Mouse (Mus musculus): ENCODE results near the gene Ccr7. TPM values are rescaled to one million over a fixed set of nuclear protein-coding genes. Genes with fewer than 3 reads are reported as not detected.

Ccr7 gene
- total RNA-seq, 4 experiments from 2014 or later = 0.12 to 0.24 (median 0.16) TPM

DNA sequence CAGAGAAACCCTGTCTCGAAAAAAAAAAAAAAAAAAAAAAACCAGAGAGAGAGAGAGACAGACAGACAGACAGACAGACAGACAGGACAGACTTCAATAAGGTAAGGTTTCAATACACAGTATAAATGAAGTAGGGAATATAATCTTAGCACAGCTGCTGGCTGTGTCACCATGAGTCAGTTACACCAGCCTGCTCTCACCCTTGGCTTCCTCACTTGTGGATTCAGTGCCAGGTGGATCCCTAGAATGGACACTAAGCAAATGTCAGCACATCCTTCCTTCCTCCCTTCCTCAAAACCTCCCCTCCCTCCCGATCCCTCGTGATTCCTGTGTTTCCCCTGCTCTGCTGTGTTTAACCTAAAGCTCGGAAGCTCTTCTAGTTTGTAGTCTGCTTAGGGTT lies 17.5 kb downstream of the Ccr7 start:
- DNase-seq = no peak

DNA sequence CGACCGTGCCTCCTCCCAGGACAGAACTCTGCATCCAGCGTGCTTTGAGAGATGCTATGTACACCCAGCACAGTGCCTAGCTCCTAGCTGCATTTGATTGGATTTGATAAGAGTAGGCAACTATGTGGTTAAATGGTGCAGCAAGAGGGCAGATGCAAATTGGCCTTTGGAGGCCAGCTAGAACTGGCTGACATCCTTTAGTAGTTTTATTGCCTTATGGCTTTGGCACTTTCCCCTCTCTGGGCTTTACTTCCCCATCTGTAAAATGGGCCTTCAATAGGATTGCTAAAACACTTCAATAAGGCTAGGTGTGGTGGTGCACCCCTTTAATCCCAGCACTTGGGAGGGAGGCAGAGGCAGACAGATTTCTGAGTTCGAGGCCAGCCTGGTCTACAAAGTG lies 17.9 kb downstream of the Ccr7 start:
- no peak for DNase-seq

DNA sequence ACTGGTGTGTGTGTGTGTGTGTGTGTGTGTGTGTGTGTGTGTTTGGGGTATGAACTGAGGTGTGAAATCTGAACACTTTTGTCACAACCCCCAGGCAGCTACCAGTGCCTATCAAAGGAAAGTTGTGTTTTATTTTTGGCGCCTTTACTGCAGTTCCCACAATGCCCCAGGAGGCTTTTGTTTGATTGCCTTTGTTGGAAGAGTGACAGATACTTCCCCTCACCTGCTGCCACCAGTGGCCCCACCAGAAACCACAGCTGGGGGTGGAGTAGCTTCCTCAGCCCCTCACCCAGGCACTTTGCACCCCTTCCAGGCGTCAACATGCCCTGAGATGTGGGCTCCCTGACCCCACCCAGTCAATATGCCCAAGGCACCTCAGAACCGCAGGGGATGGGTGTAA lies 18.5 kb downstream of the Ccr7 start:
- DNase-seq = no peak

DNA sequence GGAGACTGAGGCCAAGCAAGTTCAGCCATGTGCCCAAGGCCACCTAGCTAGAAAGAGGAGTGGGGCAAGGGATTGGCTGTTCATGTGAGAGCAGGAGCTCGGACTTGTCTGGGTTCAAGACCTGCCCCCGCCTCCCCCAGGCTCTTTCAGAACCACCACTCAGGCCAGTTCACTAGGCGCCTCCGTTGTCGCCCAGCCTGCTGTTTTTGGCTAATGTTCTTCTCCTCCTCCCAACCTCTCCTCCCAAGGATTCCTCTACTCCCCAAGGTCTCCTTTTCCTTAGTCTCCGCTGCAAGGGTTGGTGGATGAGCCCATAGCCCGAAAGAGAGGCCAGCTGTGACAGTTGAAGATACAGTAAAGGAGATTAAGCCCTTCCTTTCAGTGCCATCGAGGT lies 19.8 kb downstream of the Ccr7 start:
- DNase-seq = no peak

DNA sequence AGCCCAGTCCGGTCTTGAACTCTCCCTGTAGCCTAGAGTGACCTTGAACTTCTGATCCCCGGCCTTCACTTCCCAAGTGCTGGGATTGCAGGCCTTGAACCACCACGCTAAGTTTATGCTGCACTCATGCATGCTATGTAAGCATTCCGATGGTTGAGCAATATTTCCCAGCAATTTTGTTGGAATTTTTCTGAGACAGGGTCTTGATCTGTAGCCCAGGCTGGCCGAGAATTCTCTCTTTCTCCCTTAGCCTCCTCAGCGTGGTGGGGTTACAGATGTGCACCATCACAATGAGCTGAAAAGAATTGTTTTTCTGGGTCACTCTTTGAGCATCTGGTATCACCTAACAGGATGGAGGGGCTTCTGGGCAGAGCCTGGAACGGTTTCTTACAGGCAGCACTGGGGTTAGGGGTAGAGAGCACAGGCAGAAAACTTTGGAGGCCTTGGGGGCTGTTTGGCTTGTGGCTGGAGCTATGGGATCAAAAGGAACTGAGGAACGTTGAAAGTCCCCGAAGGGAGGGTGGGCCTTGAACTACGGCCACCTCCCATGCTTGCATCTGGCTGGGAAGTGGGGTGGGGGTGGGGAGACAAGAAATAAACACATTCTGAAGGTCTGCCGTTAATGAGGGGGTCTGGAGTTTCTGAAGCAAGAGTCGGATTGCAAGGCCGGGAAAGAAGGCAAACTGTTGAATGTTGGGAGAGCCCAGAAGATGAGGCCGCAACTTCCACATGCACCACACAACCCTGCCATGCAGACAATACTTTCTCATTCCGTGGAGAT lies 20.4 kb downstream of the Ccr7 start:
- no peak for DNase-seq

DNA sequence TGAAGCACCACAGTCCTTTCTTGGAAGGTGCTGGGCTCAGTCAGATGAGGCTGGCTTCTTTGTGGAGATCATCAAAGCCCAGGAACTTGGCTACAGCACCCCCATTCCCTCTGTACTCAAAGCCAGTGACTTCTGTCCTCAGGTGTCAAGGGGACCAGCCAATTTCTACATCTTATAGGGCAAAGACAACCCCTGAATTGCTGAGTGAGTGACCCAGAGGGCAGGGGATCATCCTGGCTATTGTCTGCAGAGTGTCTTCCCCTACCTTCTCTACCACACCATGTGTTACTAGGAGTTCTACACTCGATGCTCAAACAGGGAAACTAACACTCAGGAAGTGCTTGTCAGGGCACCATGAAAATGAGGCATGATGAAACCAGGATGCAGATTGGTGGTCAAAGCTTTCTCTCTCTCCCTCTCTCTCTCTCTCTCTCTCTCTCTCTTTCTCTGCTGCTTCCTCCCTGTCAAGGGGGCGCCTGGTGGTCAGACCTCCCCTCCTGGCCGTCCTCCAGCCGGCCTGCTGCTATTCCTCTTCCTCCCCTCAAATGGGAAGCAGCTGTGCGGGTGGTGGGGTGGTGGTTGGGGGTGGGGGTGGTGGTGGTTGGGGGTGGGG lies 21.5 kb downstream of the Ccr7 start:
- no peak for DNase-seq

DNA sequence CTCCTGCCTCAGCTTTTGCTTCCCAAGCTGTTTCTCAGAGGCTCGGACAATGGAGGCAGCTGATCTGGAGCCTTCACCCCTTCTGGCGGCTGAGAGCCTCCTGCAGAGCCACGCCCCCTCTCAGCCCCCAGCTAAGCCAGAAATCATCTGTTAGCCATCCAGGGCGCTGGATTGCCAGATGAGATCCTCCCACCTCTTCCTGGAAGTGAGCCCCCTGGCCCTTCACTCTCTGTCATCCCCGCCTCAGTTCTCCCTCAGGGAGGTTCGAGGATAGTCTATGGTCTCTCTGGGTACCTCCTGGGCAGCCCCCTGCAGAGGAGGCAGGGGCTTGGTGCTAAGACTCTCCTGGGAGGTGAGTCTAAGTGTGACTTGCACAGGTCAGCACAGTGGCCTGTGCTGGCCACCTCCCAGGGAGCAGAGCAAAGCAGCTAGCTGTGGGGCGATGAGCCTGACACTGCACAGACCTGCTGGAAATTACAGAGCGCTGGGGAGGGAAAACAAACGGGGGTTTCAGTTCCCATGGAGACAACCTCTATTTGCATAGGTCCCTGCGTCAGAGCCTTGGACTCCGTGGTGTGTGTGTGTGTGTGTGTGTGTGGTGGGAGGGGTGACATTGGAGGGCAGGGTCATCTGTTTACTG lies 22.7 kb downstream of the Ccr7 start:
- no peak for DNase-seq

DNA sequence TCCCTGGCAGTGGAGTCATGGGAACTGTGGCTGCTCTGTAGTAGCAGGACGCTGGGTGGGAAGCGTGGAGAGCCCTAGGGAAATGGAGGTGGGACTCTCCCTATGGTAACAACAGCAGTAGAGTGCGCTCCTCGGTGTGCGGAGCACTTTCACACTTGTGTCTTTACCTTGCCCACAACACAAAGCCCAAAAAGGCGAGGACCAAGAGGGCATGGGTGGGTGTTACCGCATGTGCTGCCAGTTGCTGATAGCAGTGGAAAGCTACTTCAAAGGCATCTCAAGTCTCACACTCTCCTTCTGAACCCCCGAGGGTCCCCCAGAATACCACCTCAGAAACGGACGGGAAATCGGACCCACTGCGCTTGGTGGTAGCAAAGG lies 23.4 kb downstream of the Ccr7 start:
- no peak for DNase-seq

DNA sequence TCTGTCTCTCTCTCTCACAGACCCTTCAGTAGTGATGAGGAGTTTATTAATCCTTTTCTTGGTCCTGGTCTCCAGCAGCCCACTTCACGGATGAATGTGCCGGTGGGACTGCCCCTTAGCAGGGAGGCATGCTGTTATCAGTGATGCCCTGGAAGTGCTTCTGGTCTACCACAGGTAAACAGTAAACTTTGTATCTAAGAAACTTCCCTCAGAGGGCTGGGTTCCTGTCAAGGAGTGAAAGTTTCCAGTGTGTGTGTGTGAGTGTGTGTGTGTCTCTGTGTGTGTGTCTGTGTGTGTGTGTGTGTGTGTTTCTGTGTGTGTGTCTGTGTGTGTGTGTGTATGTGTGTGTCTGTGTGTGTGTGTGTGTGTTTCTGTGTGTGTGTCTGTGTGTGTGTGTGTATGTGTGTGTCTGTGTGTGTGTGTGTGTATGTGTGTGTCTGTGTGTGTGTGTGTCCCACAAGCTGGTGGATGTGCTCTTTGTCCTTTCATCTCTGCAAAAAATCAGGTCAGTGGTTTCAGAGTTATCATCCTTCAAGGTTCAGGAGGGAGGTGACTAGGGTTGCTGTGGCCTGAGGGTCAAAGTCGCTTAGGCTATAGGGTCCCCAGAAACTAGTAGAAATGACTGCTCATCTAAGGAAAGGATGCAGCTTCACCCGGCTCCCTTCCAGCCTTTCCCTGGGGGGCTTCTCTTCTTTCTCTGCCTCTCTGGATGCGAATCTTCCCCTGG lies 24.0 kb downstream of the Ccr7 start:
- DNase-seq = no peak

DNA sequence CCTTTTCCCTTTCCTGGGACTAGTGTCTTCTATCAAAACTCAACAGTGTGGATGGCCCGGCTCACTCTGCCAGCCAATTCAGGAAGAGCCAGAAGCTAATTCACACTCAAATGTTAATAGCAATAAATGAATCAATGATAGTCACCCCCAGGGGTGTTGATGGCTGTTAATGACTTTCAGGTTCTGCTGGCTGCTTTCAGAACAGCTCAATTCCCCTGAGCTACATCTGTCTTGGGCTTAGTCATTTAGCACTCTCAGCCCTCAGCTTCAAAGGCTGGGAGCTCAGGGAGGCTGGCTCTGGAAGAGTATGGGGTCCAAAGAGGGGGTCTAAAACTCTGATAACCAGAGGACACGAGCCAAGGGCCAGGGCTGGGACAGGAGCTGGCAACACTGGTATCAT lies 25.6 kb downstream of the Ccr7 start:
- no peak for DNase-seq

DNA sequence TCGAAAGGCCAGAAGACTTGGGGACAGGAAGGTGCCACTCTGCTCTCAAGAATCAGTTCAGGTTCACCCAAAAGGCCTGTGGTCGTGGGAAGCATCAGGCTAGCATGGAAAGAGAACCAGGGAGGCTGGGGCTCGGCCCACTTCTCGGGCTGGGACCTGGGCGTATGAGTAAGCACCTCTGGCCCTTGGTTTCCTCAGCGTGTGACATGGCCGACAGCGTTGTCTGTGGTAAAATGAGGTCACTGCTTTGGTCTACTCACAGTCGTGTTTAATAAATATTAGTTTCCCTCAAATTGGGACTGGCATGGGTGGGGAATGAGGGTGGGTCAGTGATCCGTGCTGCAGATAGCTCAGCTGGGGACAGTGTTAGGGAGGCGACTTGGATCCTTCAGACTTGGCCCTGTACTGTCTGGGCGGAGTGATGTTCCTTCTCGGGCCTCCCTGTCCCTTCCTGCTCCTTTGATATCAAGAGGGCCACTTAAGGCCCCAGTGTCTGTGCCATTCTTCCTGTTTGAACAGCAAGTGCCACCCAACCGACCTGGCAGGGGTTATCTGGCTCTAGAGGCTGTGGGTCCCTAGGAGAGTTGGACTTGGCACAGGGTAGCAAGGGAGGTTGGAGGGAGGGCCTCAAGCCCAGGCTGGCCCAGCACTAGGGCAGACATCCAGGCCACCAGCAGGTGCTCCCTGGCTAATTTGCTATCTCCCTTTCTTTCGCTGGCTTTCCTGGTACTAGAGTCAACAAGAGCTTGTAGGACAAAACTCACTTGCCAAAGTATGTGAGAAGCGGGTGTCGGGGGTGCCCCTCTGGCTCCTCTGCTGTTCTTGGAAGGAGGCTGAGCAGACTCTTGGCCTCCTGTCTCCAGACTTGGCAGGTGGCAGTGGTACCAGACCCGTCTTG lies 26.8 kb downstream of the Ccr7 start:
- no peak for DNase-seq

DNA sequence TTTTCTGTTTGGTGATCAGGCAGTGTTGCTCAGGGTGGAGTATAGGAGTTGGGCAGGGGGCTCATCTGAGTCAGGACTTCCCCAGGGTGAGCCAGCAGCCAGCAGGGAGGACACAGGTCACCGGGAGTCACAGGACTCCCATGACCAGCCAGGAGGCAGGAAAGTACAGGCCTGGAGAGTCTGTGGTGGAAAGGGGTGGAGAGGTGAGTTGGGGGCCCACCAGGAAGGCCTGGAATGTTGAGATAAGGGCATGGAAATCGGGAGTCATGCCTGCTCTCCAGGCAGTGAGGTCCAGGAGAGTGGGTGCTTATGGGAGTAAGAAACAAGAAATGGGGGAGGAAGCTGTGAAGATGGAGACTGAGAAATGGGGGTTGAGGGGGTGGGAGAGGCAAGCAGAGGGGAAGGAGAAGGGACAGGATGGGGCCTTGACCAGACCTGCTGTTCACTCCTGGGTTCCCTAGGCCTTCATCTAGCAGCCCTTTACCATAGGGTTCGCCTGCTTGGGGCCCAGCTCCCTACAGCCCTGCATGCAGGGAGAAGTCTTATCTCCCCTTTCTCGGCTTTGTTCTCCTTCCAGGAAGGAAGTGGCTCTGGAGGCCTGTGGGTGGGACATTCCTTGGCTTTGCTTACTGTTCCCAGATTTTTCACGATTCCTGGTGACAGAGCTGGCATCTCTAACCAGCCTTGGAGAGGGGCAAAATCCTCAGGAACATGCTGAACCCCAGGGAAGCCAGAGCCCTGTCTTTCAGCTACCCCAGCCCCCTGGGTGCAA lies 28.2 kb downstream of the Ccr7 start:
- DNase-seq = no peak

DNA sequence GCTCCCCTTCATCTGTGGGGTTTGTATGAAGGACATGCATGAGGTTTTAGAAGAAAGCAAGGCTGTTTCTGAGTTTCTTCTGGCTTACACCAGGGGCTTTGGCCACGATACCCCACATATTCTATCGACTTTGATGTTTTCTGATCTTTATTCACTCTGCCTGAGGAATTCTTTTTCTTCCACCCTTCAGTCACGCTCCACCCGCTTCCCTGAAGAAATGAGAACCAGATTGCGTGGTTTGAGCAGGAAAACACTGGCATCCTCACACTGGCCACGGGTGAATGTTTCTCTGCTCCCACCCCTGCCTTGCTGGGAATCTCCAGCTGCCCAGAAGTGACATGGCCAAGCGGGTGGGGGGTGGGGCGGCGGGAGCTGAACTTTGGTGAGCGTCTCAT lies 30.2 kb downstream of the Ccr7 start:
- no peak for DNase-seq

DNA sequence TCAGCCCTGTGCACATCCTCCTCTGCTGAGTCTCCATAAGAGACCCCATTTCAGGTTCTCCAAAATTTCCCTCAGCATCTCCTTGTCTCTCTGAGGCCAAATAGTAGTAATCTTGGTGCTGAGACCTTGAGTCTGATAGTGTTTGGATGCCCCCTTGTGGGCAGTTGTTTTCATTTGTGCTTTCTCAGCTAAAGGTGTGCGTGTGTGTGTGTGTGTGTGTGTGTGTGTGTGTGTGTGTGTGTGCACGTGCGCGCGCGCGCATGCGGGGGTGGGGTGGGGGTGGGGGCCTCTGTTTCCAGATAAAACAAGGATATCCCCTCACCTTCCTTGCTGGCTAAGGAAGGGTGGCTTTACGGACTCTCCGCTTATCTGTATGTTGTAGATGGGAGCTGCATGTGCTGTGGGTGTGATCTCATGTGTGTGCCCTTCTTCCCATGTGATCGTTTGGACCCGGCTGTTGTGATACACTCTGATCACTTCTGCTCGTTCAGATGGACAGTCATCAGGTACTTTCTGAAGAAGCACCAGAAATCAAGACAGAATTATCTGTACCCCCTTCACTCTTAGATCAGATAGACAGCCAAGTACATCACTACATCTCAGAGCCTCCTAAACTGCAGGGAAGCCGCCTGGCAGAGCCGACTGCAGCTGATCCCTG lies 30.8 kb downstream of the Ccr7 start:
- no peak for DNase-seq

DNA sequence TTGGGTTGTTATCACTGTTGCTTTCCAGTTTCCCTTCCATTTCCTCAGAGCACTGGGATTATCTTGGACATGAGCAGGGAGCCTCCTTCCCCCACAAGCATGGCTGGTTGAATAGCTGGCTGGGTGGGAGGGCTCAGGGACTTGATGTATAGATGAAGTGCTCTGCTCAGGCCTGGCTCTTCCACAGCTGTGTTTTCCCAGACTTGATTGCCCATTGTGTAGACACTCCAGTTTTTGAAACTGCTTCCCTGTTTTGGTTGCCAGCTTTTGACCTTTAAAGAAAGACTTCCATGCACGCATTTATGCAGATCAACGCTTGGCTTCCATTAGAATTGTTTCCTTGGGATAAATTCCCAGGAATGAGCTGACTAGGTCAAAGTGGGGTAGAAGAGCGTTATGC lies 32.2 kb downstream of the Ccr7 start:
- DNase-seq = no peak

DNA sequence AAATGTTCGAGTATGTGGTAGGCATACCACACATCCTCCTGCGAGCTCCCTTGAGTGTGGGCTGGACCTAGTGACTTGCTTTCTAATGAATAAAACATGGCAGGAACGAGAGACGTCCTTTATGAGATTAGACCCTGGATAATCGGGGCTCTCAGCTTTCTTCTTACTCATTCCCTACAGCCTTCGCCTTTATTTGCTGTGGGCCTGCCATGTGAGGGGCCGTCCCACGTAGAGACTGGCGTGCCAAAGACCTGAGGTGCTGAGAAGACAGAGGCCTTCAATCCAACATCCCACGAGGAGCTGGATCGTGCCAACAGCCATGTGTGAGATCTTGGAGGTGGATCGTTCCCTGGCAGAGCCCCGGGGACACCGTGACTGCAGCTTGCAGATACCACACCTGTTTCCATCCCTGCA lies 33.7 kb downstream of the Ccr7 start:
- no peak for DNase-seq

DNA sequence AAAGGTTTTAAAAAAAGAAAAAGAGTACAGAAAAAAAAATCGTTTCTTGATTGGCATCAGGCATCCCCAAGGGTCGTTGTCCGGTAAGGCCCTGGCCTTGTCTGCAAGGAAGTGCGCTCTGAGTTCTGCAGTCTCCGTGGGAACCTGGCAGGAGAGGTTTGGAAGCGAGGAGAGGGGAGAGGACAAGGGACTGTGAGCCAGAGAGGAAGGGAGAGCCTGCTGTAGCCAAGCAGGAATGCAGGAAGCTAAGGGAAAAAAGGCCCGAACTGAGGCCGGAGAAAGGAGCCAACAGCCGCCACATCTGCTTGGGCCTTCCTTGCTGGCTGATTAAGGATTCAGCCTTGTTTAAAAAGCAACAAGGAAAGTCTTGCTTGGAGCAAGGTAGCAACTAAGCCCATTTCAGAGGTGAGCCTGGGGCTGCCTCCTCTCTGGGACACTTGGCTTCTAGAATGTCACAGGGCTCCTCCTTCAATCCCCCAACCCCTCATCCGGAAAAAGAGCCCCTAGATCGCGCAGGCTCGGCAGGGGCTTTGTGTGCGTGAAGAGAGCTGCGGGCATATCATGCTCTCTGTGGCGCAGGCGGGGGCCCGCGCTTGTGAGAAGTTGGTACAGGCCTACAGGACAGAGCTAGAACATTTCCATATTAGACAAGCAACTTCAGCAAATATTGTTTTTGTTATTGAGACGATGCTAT lies 34.2 kb downstream of the Ccr7 start:
- DNase-seq = no peak

DNA sequence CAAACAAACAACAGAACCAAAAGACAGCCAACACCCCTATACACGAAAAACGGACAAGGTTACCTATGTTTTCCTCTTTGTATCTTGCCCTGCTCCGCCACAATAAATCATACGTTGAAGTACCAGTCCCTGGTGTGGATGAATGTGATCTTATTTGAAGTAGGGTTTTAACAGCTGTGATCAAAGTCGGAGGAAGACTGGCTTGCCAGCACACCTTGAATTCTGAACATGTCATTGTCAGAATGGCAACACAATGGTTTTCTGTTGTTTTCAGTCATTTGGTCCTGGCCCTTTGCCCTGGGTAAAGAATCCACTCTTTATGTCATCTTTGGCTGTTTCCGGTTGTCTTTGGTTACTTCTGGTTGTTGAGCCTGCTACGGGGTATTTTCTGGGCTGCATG lies 35.9 kb downstream of the Ccr7 start:
- no peak for DNase-seq

DNA sequence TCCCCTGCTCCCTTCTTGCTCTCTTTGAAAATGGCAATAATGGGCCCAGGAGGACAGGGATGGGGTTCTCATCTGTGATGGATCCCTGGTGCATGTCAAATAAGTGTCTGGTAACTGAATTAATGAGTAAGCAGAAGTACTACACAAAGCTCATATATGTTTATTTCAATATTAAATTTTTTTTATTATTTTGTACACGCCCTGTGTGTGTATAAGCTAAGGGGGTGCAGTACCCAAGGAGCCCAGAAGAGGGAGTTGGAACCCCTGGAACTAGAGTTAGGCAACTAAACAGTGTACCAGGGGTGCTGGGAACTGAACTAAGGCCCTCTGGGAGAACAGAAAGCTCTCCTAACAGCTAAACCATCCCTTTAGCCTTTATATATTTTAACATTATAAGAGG lies 36.5 kb downstream of the Ccr7 start:
- DNase-seq = no peak

DNA sequence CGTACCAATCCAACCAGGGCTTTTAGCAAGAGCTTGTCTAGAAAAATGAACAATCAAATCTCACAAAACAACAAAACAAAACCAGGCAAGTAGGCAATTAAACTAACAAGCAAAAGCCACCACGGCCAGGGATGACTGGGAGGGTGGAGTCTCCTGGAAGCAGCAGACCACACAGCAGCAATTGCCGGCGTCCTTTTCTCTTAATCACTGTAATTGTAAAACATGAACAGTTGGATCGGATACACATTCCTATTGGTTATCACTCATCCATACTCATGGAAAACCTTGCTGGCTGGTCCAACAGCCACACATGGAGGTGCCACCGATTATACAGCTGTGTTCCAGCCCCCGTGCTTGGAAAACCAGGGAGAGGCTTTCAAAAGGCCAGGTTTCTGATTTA lies 37.0 kb downstream of the Ccr7 start:
- no peak for DNase-seq
